Mouse (Mus musculus) ES-E14 (cell line): ENCODE results near the gene Ms4a8a.

Experiments
- HCFC1 ChIP-seq: IDR thresholded peaks from 2 replicates; pipeline ENCODE4 v1.6.1; 2012; ENCODE audit warnings: low read length, inconsistent platforms, borderline replicate concordance; ENCODE audit not compliant: insufficient read depth
- ZC3H11A ChIP-seq: IDR thresholded peaks from 2 replicates; pipeline ENCODE4 v1.6.1; 2012; ENCODE audit warnings: low read depth, mild to moderate bottlenecking, inconsistent platforms, low read length, borderline replicate concordance
- ZNF384 ChIP-seq: IDR thresholded peaks from 2 replicates; pipeline ENCODE4 v1.6.1; 2012; ENCODE audit warnings: low read depth, low read length, inconsistent platforms

DNA sequence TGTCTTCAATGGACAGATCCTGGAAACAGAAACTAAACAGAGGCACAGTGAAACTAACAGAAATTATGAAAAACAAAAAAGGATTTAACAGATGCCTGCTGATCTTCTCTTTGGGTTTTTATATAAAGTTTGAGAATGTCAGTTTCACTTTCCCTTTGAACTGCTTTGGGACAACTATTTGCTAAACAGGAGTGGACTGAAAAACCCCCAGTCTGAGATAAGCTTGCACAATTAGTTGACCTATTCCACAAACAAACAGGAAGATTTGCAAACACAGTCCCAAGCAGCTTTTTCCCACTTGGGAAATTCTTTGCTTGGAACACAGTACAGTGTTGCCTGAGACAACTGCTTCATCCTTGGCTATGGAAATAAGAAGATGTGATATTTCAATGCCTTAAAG, 43.3 kb downstream of the Ms4a8a start:
- TF ChIP-seq ZC3H11A (no peak), HCFC1 (no peak), ZNF384 (no peak)
